Mouse (Mus musculus) kidney, postnatal 10 days (tissue): ENCODE measurements around the gene Plscr2.
"Not testable (repeated sequence)": the region's sequence is repeated elsewhere in the genome, so short reads cannot be mapped to it uniquely, and the experiment has no call there.

Experiments
- DNase-seq: peaks from one replicate; pipeline ENCODE4 v3.0.0; 2021; ENCODE audit warnings: mixed read lengths

Plscr2 gene

GRCm38 (mm10) chr9:92273956-92274762 is 1.2 kb upstream of the Plscr2 start:
- DNase-seq = peak; percentile 70

- peak; percentile 39 for DNase-seq
Observed at GRCm38 (mm10) chr9:92276360-92276759, 958 bp downstream of the Plscr2 start.

GRCm38 (mm10) chr9:92280048-92280447 is 4.6 kb downstream of the Plscr2 start:
- no peak for DNase-seq

- no peak for DNase-seq
Observed at GRCm38 (mm10) chr9:92282563-92283171, 7.3 kb downstream of the Plscr2 start.

GRCm38 (mm10) chr9:92289675-92290074 is 14.3 kb downstream of the Plscr2 start:
- DNase-seq = no peak

- DNase-seq = peak; percentile 26
Observed at GRCm38 (mm10) chr9:92292169-92292568, 16.8 kb downstream of the Plscr2 start.

- no peak for DNase-seq
Observed at GRCm38 (mm10) chr9:92292922-92293321, 17.5 kb downstream of the Plscr2 start.

GRCm38 (mm10) chr9:92293560-92294548 is 18.5 kb downstream of the Plscr2 start:
- DNase-seq = no peak

- DNase-seq = no peak
Observed at GRCm38 (mm10) chr9:92298288-92298687, 22.9 kb downstream of the Plscr2 start.

GRCm38 (mm10) chr9:92301213-92301612 is 25.8 kb downstream of the Plscr2 start:
- no peak for DNase-seq

GRCm38 (mm10) chr9:92305075-92305474 is 29.7 kb downstream of the Plscr2 start:
- DNase-seq = no peak

GRCm38 (mm10) chr9:92305620-92306220 is 30.3 kb downstream of the Plscr2 start:
- DNase-seq = no peak

- DNase-seq = no peak
Observed at GRCm38 (mm10) chr9:92309077-92309476, 33.7 kb downstream of the Plscr2 start, which contains the start of gene 1700057G04Rik. Gene 1700057G04Rik (plus strand): TSS chr9:92309377.

GRCm38 (mm10) chr9:92316791-92317190 is 41.4 kb downstream of the Plscr2 start:
- peak; percentile 31 for DNase-seq

GRCm38 (mm10) chr9:92325936-92326335 is 50.5 kb downstream of the Plscr2 start:
- not testable (repeated sequence) for DNase-seq

GRCm38 (mm10) chr9:92326813-92327212 is 51.4 kb downstream of the Plscr2 start:
- DNase-seq = no peak

- no peak for DNase-seq
Observed at GRCm38 (mm10) chr9:92331383-92331782, 56.0 kb downstream of the Plscr2 start.

- no peak for DNase-seq
Observed at GRCm38 (mm10) chr9:92334845-92335244, 59.4 kb downstream of the Plscr2 start.

- no peak for DNase-seq
Observed at GRCm38 (mm10) chr9:92335277-92335818, 59.9 kb downstream of the Plscr2 start.

- DNase-seq = no peak
Observed at GRCm38 (mm10) chr9:92337063-92337462, 61.7 kb downstream of the Plscr2 start.

GRCm38 (mm10) chr9:92337661-92338060 is 62.3 kb downstream of the Plscr2 start:
- no peak for DNase-seq

- DNase-seq = no peak
Observed at GRCm38 (mm10) chr9:92338954-92339353, 63.6 kb downstream of the Plscr2 start.
